Mouse (Mus musculus) monocyte, adult 5-6 weeks (primary cell): ENCODE results near the gene Acvr1b. TPM values are rescaled to one million over a fixed set of nuclear protein-coding genes. Genes with fewer than 3 reads are reported as not detected.

Source experiments
- ATAC-seq: fragments of 153-309, 156-312 bp; replicated peaks from 2 replicates; pipeline ENCODE4 v1.8.0; 2017; ENCODE audit warnings: mild to moderate bottlenecking; ENCODE audit not compliant: low TSS enrichment, insufficient number of reproducible peaks, severe bottlenecking, poor library complexity, low FRiP score
- total RNA-seq: library from RNA; stranded (forward); fragments of 200-1000, 200-491, 200-594 nt; gene quantifications from 3 replicates; pipeline ENCODE4 v1.2.3, GENCODE M21; 2017

Acvr1b gene
- total RNA-seq, 1 experiment from 2014 or later = 14.2 TPM

GRCm38 (mm10) chr15:101171272-101171671, 2.6 kb upstream of the Acvr1b start:
- no peak for ATAC-seq

DNA sequence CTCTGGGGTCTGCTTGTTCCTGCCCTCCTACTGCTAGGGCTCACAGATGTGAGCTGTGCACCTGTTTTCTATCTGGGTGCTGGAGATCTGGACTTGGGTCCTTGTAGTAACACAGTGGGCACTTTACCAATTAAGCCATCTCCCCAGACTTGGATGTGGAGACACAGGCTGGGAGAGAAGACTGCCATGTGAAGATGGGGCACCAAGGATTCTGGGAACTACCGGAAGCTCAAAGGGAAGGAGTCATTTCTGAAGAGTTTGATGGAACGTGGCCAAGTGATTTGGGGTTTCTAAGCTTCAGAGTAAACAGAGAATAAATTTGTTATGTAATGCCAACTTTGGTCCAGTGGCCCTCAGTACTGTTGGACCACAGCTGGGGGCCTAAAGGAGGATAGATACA, 1.9 kb upstream of the Acvr1b start:
- ATAC-seq = no peak

- ATAC-seq = no peak
These were observed 645 bp downstream of the Acvr1b start for GRCm38 (mm10) chr15:101174294-101175130.

DNA sequence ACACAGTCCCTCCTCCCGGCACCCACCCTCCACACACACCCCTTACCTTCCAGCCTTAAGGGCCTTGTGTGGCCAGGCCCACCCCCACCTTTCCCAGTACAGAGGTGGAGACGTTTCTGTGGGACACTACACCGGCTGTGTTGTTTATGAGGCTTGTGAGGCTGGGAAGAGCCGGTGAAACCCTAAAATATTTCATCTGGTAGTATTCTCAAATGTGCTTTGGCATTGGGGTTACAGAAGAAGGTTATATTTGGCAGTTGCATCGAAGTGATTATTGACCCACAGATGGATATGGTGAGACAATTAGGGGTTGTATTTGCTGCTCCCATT, 1.2 kb downstream of the Acvr1b start:
- ATAC-seq = no peak

GRCm38 (mm10) chr15:101175613-101176283, 1.9 kb downstream of the Acvr1b start:
- no peak for ATAC-seq

DNA sequence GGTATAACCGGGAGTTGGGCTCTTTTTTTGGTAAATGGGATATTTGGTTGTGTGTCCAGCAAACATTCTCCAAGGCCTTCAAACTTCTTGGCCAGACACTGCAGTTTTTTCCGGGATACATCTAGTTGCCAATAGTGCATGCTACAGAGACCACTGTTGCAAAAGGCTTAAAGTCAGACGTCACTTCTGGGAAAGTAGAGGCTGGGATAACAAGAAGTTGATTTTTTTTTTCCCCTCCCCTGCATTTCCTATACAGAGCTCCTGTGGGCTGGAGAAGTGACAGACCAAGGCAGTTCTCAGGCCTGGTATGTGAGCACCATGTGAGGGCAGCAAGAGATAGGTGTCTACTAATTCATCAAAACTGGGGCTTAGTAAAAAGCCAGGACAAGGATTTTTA, 2.4 kb downstream of the Acvr1b start:
- ATAC-seq = no peak

DNA sequence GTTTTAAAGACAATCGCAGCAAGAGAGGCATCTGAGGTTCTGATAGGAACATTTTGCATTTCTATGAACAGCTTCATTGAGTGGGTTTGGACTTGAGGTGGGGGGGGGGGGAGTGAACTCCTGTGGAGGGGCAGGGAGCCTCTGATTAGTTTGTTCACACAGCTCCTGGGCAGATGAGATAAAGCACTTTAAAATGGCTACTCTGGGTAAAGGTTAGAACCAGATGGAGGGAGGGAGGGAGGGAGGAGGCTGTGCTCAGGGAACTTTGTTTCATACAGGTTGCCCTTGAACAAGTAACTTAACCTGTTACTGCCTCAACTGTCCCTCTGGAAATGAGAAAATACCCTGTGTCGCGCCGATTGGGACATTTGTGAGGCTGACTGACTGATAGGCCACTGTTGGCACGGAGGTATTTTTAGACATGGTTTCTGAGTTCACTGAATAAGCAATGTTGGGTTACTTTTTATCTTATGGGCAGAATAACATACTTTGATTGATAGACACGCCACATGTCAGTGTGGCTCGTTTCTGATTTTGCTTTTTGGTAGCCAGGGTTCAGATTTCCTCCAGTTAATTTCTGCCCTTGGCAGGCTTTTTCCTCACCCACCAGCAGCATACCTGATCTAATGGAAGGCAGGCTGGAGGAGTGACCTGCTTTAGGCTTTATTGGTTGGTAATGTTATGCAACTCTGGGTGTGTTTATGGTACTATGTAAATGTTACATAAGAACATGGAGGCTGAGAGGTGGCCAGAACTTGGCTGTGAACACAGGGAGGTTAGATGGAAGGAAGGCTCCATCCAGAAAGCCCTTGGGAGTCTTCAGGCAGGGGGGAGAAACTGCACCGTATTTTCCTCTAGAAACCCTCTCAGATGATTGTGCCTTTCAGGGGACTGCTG, 3.2 kb downstream of the Acvr1b start:
- ATAC-seq = no peak; the same call in 1 of the 2 replicates

- ATAC-seq = no peak
These were observed 6.7 kb downstream of the Acvr1b start for GRCm38 (mm10) chr15:101180363-101181105.

DNA sequence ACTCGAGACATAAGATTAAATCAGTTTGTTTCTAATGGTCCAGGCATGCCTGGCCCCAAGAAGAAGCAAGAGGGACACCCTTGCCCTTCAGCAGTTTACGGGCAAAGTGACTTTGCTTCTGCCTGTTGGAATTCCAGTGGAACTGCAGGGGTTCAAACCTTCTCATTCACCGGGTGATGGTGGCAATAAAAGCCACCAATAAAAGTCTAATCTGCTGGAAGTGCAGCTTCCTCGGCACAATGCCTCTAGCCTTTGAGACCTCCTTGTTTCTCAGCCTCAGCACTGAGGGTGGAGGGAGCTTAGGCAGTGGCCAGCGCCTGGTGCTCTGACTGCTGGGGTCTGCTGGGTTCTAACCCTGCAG, 7.2 kb downstream of the Acvr1b start:
- no peak for ATAC-seq

DNA sequence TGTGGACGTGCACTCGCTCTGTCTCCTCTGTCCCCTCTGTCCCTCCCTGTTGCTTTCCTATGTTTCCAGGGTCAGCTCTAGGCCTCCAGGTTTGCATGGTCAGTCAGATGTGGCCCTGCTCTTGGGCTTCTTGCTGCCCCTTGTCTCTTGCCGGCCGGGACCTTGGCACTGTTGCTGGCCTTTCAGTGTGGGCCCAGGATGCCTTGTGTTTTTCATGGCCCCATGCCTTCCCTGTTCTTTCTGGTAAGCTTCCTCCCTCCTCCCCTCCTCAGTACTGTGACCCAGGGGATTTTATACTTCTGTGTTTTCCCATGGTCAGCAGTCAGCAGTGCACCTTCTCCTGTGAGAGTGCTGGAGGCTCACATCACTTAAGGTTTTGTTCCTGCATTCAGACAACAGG, 7.6 kb downstream of the Acvr1b start:
- ATAC-seq = no peak

DNA sequence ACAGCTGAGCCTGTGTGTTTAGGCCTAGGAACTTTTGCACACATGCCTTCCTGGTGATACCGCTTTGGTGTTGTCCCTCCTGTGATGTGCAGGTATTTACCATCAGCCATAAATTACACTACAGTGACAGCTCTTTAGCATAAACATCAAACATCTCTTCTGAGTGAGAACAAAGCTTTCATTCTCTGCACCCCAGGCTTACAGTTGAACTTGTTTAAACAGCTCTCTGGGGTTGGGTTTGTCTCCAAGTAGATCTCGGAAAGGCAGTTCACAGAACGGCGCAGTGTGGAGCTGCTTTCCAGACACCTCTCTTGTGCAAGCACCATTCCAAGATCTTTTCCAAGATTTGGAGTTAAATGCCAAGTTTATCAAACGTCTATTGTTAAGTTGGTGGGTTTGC, 8.8 kb downstream of the Acvr1b start:
- no peak for ATAC-seq

GRCm38 (mm10) chr15:101184300-101184699, 10.4 kb downstream of the Acvr1b start:
- no peak for ATAC-seq

DNA sequence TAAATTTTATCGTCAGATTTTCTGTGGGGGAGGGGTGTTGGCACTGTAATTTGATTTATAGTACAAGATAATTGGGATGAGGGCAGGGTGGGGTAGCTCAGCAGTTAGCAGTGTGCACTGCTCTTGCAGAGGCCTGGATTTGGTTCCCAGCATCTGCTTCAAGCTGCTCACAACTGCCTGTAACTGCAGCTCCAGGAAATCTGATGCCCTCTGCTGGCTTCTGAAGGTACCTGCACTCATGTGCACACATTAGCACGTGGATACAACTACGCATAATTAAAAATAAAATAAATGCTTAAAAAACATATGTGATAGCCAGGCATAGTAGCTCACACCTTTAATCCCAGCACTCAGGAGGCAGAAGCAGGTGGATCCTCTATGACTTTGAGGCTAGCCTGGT, 11.7 kb downstream of the Acvr1b start:
- no peak for ATAC-seq

- ATAC-seq = peak; percentile 57
These were observed 14.0 kb downstream of the Acvr1b start for GRCm38 (mm10) chr15:101187907-101188306.

DNA sequence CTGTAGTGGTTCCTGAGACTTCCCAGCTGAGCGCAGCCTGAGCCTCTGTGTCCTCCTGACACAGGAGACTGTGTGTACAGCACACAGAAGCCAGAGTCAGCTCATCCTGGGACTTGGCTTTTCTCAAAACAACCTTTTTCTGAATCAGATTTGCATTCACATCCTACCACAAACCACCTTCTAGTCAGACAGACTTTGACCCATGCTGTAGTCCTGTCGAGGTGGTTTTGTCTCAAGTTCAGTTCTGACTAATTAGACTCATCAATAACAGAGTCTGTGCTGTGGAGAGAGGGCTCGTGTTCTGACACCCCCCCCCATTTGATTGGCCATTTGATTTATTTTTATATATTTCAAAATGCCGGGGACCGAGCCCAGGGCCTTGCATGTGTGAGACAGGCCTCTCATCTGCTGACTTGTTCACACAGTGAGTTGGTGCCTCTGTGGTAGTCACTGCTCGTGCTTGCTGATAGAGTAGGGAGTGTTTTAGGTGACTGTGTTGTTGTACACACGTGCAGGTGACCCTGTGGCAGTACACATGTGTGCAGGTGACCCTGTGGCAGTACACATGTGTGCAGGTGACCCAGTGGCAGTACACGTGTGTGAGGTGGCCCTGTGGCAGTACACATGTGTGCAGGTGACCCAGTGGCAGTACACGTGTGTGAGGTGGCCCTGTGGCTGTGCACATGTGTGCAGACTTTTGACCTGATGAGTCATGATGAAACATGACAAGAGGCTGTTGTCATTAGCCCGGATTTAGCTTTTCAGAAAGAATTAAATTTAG, 16.3 kb downstream of the Acvr1b start:
- ATAC-seq = no peak

DNA sequence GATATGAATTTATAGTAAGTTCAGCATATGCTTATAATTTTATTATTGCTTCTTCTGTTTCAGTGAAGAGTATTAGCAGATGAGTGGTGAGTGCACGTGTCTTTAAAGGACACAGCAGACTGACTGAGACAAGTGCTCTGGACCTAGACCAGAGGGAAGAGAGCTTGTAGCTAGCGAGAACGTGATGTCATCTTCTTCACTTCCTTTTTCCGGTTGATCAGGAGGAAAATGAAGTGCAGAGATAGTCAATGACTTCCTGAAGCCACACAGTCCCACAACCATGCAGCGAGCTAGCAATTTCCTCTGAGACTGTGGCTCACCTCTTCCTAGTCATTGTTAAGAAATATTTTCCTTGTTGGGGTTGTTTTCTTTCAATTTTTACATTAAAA, 16.9 kb downstream of the Acvr1b start:
- ATAC-seq = peak; percentile 34; the same call in 1 of the 2 replicates

DNA sequence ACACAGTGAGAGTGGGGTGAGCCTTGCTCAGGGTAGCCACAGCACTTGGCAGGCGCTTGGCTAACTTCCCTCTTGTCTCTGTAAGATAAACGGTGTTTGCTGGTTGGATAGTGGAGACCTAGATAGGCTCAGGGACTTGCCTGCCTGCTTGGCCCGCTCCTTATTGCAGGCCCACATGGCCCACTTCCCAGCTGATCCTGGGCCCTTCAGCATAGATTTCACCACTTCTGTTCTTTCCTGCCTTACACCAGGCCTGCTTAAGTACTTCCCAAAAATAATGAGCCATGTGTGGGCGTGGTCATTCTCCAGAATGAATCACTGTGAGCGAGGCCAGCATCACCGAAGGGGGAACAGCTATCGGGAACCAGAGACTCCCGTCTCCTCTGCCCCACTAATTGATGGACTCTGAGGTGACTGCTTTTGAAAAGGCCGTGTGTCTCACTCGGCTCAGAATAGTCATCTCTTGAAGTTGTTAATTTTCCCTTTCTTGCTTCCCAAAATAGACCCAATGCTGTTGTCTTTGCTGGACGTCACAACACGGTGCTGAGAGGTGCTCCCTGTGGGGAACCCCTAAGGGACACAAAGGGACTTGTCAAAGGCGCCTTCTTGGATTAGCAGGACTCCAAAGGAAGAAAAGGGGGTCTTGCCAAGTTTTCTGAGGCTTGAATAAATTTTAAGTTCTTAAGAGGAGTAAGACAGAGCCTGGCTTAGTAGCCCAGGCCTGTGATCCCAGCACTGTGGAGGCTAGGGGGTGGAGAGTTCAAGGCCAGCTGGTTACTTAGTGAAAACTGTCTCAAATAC, 17.8 kb downstream of the Acvr1b start:
- peak; percentile 42 for ATAC-seq
